Mouse (Mus musculus): ENCODE data around the gene Ap5m1. TPM values are rescaled to one million over a fixed set of nuclear protein-coding genes. Genes with fewer than 3 reads are reported as not detected.

The Ap5m1 gene
- polyA plus RNA-seq, 1 experiment from 2014 or later = 20.8 TPM

Other genes with a start within 250 kb of the Ap5m1 start
- 66.8 and 75.8 TPM in 2 replicates for gene Exoc5, start 556 bp downstream of the Ap5m1 start, polyA plus RNA-seq (2015; fragmentation: Nextera tagmentation; extraction: Ambion mirVana)
- gene Naa30, start 106.1 kb downstream of the Ap5m1 start, polyA plus RNA-seq (2015; fragmentation: Nextera tagmentation; extraction: Ambion mirVana) = 12.2 and 12.4 TPM in 2 replicates
- 0.06 and 0.08 TPM in 2 replicates for gene ccdc198, start 179.4 kb downstream of the Ap5m1 start, polyA plus RNA-seq (2015; fragmentation: Nextera tagmentation; extraction: Ambion mirVana)

Measured in midbrain, embryonic 16.5 days (tissue).